Mouse (Mus musculus) gonadal fat pad, adult 2 months (tissue): ENCODE results near the gene Fgf10. TPM values are rescaled to one million over a fixed set of nuclear protein-coding genes. Genes with fewer than 3 reads are reported as not detected.

Experiments
- DNase-seq: peaks from one replicate; pipeline ENCODE4 v3.0.0-alpha.2; 2012; ENCODE audit warnings: low read depth
- polyA plus RNA-seq: library from polyadenylated mRNA; depleted of rRNA; stranded (reverse); fragments of >200 nt; gene quantifications from 2 replicates; pipeline ENCODE4 v1.2.3, GENCODE M21; 2012

Fgf10 gene
- polyA plus RNA-seq, 1 experiment = 7.9 TPM

DNA sequence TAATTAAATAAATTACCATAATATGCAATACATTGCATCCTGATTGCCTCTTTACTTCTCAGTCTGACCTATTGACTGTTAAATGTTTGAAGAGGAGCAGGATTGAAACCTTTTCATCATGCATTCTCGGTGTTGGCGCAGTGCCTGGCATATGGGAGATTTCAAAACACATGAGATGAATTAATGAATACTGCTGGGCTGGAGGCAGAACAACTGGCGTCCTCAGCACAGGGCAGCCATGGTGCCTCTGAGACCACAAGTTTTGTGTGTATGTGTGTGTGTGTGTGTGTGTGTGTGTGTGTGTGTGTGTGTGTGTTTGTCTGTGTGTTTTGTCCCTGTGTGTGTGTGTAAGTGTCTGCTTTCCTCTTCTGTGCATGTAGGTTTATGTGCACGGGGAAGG, 165.5 kb downstream of the Fgf10 start:
- no peak for DNase-seq
